Mouse (Mus musculus): ENCODE data around the gene Cyp3a11.
"Not testable (repeated sequence)": the region's sequence is repeated elsewhere in the genome, so short reads cannot be mapped to it uniquely, and the experiment has no call there.

Cyp3a11 gene

GRCm38 (mm10) chr5:145879688-145880087, at the start of gene Cyp3a11:
Cyp3a11 (minus strand) TSS chr5:145879964.
- no peak for DNase-seq (ENCODE audit: low spot score in 2 of 2)

- no peak for DNase-seq (ENCODE audit: low spot score in 2 of 2)
These were observed 33.1 kb upstream of the Cyp3a11 start for GRCm38 (mm10) chr5:145912912-145913311.

- no peak for DNase-seq (ENCODE audit: low spot score in 2 of 2)
These were observed 32.0 kb upstream of the Cyp3a11 start for GRCm38 (mm10) chr5:145911781-145912180.

- DNase-seq (ENCODE audit: low spot score in 2 of 2), result not testable (repeated sequence)
These were observed 27.2 kb upstream of the Cyp3a11 start for GRCm38 (mm10) chr5:145906937-145907336.

GRCm38 (mm10) chr5:145904535-145904934, 24.8 kb upstream of the Cyp3a11 start:
- no peak for DNase-seq (ENCODE audit: low spot score in 2 of 2)

GRCm38 (mm10) chr5:145903349-145903748, 23.6 kb upstream of the Cyp3a11 start:
- no peak for DNase-seq (ENCODE audit: low spot score in 2 of 2)

GRCm38 (mm10) chr5:145900436-145900990, 20.7 kb upstream of the Cyp3a11 start:
- DNase-seq (ENCODE audit: low spot score in 2 of 2), result no peak

- no peak for DNase-seq (ENCODE audit: low spot score in 2 of 2)
These were observed 17.5 kb upstream of the Cyp3a11 start for GRCm38 (mm10) chr5:145897271-145897670.

- no peak for DNase-seq (ENCODE audit: low spot score in 2 of 2)
These were observed 1.4 kb upstream of the Cyp3a11 start for GRCm38 (mm10) chr5:145881207-145881606.

GRCm38 (mm10) chr5:145867433-145867832, 12.3 kb downstream of the Cyp3a11 start:
- not testable (repeated sequence) for DNase-seq (ENCODE audit: low spot score in 2 of 2)

GRCm38 (mm10) chr5:145805796-145806195, 74.0 kb downstream of the Cyp3a11 start, which contains the start of gene Cyp3a44:
Cyp3a44 (minus strand) TSS chr5:145805874.
- not testable (repeated sequence) for DNase-seq (ENCODE audit: low spot score in 2 of 2)
